Mouse (Mus musculus) spleen, adult 18-20 months (tissue): ENCODE measurements around the gene Zdhhc14.

ENCODE experiments used
- DNase-seq, 2 experiments: peaks; one replicate each; pipeline ENCODE4 v3.0.0; 2022; ENCODE audit warnings: mixed read lengths in 2 of 2

Zdhhc14 gene

DNA sequence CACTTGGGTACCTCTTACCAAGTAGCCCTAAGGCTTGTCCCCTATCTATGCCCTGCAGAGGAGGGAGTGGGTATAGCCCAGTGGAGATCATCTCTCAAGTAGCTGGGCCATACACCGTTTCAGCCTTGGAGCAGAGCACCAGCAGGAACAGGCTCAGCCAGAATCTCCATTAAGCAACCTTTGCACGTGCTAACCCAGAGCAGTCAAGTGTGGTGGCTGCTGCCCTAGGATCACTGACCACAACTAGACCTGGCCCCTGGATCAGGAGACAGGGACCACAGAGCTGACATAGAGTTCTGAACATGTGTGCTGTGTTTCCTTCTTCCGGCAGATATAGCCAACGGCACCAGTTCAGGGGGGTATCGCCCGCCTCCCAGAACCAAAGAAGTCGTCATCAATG is 193.0 kb downstream of the Zdhhc14 start:
- no peak for DNase-seq

DNA sequence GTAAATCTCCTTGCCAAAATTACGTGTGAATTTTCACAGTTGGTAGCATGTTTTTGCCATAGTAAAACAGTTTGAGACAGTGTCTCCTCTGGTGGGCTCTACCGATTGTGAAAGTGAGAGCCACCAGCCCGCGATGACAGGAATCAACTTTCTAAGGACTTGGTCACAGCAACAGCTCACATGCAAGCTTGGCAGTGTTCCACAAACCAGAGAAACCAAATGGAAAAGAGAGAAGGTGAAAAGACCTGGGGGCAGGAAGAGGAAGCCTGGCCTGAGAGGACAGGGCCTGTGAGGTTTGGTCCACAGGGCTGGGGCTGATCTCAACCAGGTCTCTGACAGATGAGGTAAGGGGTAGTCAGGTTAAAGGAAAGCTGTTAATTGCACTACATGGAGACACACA is 195.5 kb downstream of the Zdhhc14 start:
- DNase-seq, result no peak

DNA sequence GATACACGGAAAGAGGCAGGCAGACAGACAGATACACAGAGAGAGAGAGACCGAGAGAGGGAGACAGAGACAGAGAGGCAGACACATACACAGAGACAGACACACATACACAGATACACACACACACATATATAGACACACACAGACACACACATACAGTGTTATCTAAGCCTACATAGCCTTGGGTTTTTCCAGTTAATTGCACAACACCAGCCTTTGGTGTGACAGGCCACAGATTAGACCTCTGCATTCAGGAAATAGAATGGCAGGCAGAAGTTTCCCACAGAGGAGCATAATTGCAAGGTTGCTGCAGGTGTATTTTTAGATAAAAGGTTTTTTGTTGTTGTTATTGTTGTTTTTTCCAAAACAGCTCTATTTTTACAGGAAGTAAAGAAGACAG is 195.9 kb downstream of the Zdhhc14 start:
- no peak for DNase-seq

- DNase-seq, result no peak
These were observed 196.3 kb downstream of the Zdhhc14 start for GRCm38 (mm10) chr17:5688669-5689068.

DNA sequence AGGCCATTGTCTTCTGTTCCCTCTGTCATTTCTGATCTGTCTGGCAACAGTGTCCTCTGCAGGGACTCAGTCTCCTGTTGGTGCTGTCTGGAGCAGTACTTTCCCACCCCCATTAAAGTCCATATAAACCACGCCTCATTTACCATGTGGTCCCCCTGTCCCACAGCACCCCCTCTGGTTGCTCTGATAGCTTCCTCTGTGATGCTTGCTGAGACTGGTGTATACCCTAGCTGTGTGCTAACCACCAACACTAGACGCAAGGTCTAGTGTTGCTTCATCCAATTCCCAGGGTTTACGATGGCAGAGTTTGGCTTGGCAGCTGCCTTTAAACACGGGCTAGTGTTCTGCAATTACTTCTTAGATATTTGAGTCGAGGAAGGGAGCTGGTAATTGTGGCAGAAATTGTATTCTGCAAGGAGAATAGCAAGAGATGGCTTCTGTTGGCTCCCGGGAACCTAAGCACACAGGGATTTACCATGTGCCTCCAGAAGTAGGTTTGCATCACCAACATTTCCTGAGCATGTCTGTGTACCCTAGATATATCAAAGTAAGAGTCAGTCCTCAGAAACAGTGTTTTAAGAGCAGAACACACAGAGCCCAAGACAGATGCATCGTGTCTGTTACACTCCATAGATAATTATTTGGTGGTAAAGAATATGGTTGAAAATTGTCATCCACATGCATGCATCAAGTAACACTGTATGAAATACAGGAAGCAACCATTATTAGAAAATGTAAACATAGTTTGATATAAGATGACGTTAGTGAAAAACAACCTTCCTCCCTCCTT is 198.6 kb downstream of the Zdhhc14 start:
- peak in 1 of 2 experiments; percentile 18 for DNase-seq

- no peak for DNase-seq
These were observed 200.3 kb downstream of the Zdhhc14 start for GRCm38 (mm10) chr17:5692661-5693060.

GRCm38 (mm10) chr17:5693256-5693655 is 200.9 kb downstream of the Zdhhc14 start:
- DNase-seq, result no peak

DNA sequence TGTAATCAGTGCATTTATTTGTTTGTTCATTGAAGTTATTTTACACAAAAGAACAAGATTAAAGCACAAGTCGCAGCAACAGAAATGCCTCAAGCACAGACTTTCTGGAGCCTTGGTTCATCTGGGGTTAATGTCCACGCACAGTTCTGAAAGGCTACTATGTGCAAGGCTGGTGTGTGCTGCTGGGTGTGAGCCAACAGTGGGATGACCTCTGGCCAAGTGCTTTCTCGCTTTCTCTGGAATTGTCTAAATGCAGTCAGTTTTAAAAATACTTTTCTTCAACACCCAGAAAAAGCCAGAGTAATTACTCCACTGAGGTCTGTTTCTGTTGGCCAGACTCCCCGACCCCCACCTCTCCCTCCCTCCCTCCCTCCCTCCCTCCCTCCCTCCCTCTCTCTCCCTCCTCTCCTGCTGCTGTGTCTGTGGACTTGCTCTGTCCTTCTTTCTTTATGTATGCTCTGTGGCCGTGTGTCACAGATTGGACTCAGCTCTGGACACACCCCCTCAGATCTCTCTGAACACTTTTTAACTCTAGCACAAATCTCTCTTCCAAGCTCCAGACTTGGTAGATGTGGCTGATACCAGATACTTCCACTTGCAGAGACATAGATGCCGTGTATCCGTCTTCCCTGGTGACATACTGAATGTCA is 206.2 kb downstream of the Zdhhc14 start:
- DNase-seq, result no peak

- no peak for DNase-seq
These were observed 218.2 kb downstream of the Zdhhc14 start for GRCm38 (mm10) chr17:5710320-5711104.

- no peak for DNase-seq
These were observed 219.5 kb downstream of the Zdhhc14 start for GRCm38 (mm10) chr17:5711861-5712260.

GRCm38 (mm10) chr17:5713141-5713540 is 220.8 kb downstream of the Zdhhc14 start:
- no peak for DNase-seq

- DNase-seq, result no peak
These were observed 224.6 kb downstream of the Zdhhc14 start for GRCm38 (mm10) chr17:5716912-5717311.

DNA sequence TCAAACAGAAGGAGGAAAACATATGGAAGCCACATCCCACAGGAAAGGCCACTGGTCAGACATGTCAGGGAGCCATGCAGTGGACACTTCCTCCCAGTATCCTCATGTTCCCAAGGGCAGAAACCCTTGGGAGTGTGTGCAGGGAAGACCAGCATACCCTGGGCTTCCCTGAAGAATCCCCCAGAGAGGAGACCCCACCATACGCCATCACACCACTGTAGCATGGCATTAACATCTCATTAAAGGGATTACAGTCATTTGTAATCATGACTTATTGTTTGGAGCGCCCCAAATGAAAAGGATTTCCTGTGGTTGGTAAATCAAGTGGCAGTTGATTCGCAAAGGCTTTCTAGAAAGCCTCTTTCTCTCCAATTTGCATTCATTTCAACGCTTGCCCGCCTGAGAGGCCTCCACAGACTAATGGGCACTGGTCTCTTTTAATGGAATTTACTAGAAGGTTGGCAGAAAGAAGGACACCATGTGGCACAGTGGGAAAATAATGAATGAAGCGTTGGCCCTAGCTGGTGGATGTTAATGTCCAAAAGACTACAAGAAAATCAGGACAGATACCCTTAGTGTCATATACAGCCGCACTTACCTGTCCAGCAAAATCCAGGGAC is 226.5 kb downstream of the Zdhhc14 start:
- DNase-seq, result no peak

DNA sequence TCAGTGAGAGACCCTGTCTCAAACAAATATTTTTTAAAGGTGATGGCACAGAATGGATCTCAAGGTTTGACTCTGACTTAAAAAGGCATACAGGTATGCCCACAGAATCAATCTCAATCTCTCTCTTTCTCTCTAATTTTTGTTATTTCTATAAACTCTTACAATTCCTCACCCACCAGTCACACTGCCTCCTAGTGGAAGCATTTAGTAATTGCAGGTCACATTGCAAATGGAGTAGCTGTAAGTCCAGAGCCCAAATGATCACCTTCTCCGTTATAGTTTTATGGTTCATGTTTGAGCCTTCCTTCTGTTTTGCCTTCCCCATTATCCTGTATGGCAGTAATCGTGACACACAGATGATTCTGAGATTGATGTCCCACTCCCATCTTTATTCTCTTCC is 230.4 kb downstream of the Zdhhc14 start:
- DNase-seq, result no peak

DNA sequence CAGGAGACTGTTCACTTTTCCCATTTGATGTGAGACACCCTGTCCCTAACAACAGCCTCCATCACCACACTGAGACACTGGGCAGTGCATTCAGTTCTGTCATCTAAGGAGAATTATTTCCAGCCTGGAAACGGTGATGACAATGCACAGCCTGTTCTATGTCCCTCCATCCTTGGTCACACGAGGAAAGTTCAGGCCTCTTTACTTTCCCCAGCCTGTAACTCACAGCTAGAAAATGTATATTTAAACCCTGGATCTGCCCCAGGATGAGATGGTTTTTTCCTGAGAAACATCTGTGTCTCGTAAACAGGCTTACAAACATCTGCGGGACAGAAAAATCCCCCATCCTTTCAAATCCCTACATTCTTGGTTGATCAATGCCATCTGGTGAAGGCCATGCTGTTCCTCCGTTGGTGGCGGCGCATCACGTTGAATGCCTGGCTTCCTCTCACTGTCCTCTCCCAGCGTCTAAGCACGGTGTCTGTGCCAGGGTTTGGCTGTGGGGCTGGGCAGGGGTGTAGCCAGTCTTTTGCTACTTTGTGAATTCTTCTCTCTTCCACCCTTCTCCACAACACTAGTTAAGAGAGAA is 231.3 kb downstream of the Zdhhc14 start:
- DNase-seq, result no peak

- no peak for DNase-seq
These were observed 237.3 kb downstream of the Zdhhc14 start for GRCm38 (mm10) chr17:5729587-5730125.

DNA sequence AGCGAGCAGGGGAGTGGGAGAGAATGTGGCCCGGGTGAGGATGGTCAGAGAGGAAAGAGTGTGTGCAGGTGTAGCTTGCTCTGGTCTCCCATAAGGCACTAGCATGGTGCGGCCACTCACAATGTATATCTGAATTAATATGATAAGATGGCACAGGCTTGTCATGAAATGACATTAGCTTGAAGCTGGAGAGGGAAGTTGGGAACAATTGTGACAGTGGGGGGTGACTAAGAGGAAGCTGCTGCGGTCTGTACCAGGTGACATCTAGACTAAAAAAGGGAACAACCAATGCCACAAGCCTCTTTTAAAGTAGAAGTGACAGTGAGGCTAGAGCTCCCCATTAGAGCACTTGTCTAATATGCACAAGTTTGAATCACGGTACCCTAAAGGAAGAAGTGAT is 238.2 kb downstream of the Zdhhc14 start:
- peak in 1 of 2 experiments; percentile 26 for DNase-seq

DNA sequence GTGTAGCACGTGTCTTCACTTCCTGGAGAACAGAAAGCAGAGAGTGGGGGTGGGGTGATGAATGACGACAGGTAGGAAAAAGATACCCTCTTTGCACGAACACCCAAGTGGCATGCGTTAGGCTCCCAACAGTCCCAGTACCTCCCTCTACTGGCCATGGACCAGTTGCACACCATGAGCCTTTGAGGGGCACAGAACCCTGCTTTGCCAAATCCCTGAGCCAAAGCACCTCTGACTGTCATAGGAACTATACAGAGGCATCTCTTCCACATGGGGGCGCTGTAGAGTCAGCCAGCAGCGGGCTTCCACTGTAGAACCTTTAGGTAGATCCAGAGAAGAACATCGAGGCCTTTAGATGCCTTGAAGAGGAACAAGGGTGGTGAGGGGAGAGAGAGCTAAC is 241.0 kb downstream of the Zdhhc14 start:
- DNase-seq, result peak; percentile 30 to 59

DNA sequence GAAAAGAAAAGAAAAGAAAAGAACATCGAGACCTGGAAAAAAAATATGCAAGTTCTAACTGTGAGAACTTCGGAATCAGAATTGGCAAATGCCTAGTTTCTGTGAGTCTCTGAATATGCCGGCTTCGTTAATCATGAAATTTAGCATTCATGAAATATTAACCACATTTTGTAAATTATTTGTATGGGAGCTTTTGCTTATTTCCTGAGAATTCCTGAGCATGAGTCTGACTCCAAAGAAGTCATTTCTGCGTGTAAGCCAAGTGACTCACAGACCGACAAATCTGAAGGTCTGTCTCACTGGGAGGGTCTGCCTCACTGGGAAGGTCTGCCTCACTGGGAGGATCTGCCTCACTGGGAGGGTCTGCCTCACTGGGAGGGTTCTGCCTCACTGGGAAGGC is 248.7 kb downstream of the Zdhhc14 start:
- DNase-seq, result no peak

GRCm38 (mm10) chr17:5744016-5744415 is 251.7 kb downstream of the Zdhhc14 start:
- DNase-seq, result no peak

DNA sequence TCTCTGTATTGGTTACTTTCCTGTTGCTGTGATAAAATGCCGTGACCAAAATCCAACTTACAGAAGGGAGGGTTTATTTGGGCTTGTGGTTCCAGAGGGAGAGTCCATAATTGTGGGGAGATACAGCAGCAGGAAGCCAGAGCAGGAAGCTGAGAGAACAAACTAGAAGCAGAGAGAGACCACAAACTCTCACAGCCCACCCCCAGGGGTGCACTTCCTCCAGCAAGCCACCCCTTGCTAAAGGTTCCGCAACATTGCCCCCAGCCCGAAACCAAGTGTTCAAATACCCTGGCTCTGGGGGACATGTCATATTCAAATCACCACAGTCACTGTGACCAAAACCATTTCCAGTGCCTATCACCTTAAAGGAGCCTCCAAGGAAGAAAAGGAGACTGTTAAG is 254.0 kb downstream of the Zdhhc14 start:
- DNase-seq, result no peak
